Mouse (Mus musculus): ENCODE measurements around the gene Akirin2.

- TF ChIP-seq CTCF (IDR thresholded peaks at IDR 0.05; ENCODE audit: low read depth, low read length): no peak
- TF ChIP-seq POLR2A (IDR thresholded peaks at IDR 0.05; ENCODE audit: borderline replicate concordance, low read depth, low read length): no peak
Observed at GRCm38 (mm10) chr4:34551098-34551809, 517 bp downstream of the Akirin2 start.
